Mouse (Mus musculus): ENCODE results near the gene Rtn4rl1. TPM values are rescaled to one million over a fixed set of nuclear protein-coding genes. Genes with fewer than 3 reads are reported as not detected.

Gene Rtn4rl1
- polyA plus RNA-seq, 1 experiment from 2014 or later: 2.0 TPM

DNA sequence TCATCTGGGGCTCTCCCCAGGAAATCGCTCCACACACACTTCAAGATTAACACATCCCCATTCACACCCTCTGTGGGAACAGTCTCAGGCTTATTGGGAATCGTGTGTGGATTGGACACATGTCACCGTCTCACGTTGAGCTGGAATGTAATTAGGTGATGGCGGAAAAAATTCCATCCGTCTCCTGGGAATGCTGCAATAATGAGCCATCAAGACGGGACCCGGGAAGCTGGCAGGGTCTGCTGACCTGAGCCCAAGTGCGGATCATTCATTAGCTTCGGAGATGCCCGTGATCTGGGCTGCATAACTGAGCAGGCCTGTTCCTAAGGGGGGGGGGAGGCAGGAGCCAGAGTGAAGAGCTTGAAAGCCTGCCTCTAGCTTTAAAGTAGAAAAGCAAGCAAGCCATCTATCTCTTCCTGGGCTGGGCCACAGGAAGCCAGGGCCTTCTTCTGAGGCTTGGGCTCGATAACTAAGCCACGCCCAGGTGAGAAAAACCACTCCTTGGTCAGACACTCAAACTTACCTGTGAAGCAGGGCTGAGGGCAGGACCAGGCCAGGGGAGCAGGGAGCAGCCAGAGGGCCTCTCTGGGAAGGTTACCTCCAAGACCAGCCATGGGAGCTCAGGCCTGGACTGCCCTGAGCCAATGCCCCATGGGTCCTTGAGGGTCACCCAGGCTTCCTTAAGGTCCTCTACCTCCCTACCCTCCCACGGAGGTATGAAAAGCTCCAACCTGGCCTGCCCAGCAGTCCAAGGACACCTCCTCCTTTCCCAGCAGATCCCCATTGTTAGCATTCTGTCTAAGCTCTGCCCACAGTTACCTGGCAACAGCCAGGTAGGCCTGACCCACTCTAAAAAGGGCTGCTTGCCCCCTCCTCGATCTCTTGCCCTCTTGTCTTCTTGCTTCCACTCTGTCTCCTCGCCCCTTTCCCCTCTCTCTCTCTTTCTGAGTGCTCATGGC lies 52.1 kb downstream of the Rtn4rl1 start:
- no peak overlapping the region for H3K27ac ChIP-seq (ENCODE audit: low read depth)
- H3K27me3 ChIP-seq (ENCODE audit: insufficient read depth, low read length): no peaks in the 10 kb centered on the region
- H3K4me2 ChIP-seq (ENCODE audit: low read depth, low read length): no peak overlapping the region
- DNase-seq (no peak), ATAC-seq (no peak)
- no peak overlapping the region for H3K9ac ChIP-seq (replicated peaks)
- H3K36me3 ChIP-seq (replicated peaks; ENCODE audit: insufficient read depth, low read length): no peaks in the 10 kb centered on the region
- TF ChIP-seq CTCF (IDR thresholded peaks at IDR 0.05; ENCODE audit: low read depth) (no peak), EP300 (IDR thresholded peaks at IDR 0.05; ENCODE audit: low read depth) (no peak)
- whole genome bisulfite sequencing (ENCODE audit: insufficient replicate concordance): 65% methylated on average over 16 of the region's 16 CpGs
- H3K9me3 ChIP-seq (ENCODE audit: low read length): no peaks in the 10 kb centered on the region
- H3K4me3 ChIP-seq (ENCODE audit: low read depth, low read length): no peak overlapping the region
- peaks cover 11% of the 10 kb centered on the region for H3K4me1 ChIP-seq (ENCODE audit: insufficient read depth)

DNA sequence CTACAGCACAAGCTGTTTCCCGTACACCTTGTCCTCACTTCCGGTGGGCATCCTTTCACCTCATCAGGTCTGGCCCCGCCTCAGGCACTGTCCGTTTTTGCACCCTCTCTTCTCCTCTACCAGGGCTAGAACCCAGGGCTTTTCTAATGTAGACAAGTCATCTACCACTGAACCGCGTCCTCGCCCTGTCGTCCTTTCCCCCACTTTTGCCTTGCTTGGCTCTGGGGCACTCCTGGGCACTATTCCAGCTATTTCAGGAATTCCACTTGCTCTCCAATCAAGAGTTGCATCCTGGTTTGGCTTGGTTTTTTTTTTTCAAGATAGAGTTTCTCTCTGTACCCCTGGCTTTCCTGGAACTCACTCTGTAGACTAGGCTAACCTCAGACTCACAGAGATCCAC lies 53.0 kb downstream of the Rtn4rl1 start:
- TF ChIP-seq CTCF (IDR thresholded peaks at IDR 0.05; ENCODE audit: low read depth): no peak
- TF ChIP-seq EP300 (IDR thresholded peaks at IDR 0.05; ENCODE audit: low read depth): no peak
- Histone ChIP-seq H3K27me3 (ENCODE audit: insufficient read depth, low read length) (no peaks in the 10 kb centered on the region), H3K4me2 (ENCODE audit: low read depth, low read length) (no peak overlapping the region), H3K9ac (replicated peaks) (no peak overlapping the region), H3K36me3 (replicated peaks; ENCODE audit: insufficient read depth, low read length) (no peaks in the 10 kb centered on the region), H3K4me3 (ENCODE audit: low read depth, low read length) (no peak overlapping the region), H3K4me1 (ENCODE audit: insufficient read depth) (peaks cover 11% of the 10 kb centered on the region), H3K9me3 (ENCODE audit: low read length) (no peaks in the 10 kb centered on the region), H3K27ac (ENCODE audit: low read depth) (no peak overlapping the region)
- DNase-seq (no peak), ATAC-seq (no peak)
- WGBS (ENCODE audit: insufficient replicate concordance): 78% methylated on average over 8 of the region's 8 CpGs

DNA sequence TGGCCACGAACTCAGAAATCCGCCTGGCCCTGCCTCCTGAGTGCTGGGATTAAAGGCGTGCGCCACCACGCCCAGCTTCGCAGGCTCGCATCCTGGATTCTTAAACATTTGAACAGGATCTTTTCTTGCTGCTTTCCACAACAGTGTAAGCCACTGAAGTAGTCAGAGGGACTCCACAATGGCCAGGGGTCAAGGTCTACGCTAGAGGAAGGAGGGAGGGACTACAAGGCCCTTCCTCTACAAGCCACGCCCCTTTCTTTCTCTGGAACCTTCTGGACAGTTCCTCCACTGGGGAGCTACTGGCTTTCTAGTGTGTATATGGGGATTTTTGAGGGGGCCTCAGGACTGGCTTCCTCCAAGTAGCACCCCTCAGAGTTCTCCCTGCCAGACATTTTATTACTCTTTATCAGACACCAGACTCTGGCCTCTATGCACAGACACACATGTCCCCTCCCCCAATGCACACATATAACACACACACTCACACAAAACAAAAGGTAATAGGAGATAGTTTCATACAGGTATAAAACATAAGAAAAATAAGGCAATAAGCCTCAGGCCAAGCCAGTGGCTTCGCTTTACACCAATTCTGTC lies 53.7 kb downstream of the Rtn4rl1 start:
- DNase-seq (no peak), ATAC-seq (no peak)
- Histone ChIP-seq H3K4me3 (ENCODE audit: low read depth, low read length) (no peak overlapping the region), H3K4me2 (ENCODE audit: low read depth, low read length) (no peak overlapping the region), H3K9ac (replicated peaks) (no peak overlapping the region), H3K36me3 (replicated peaks; ENCODE audit: insufficient read depth, low read length) (no peaks in the 10 kb centered on the region), H3K27ac (ENCODE audit: low read depth) (no peak overlapping the region), H3K27me3 (ENCODE audit: insufficient read depth, low read length) (no peaks in the 10 kb centered on the region), H3K4me1 (ENCODE audit: insufficient read depth) (peaks cover 11% of the 10 kb centered on the region), H3K9me3 (ENCODE audit: low read length) (no peaks in the 10 kb centered on the region)
- TF ChIP-seq EP300 (IDR thresholded peaks at IDR 0.05; ENCODE audit: low read depth): no peak
- TF ChIP-seq CTCF (IDR thresholded peaks at IDR 0.05; ENCODE audit: low read depth): no peak
- 84% methylated on average over 10 of the region's 10 CpGs for WGBS (ENCODE audit: insufficient replicate concordance)

DNA sequence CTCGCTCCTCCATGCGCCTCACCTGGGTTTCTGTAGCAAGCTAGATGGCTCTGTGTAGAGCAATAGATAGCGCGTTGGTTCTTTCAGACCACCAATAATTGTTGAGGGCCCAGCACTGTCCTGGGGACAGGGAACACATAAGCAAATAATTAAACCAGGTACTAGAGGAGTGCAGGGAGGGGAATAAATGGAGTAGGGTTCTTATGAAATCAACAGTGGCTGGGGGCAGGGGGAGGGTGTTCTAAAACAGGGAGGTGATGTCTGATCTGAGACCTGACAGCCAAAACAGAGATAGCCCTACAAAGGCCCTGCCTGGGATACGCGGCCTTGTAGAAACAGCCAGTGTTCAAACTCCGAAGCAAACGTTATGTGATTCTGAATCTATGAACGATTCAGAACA lies 56.0 kb downstream of the Rtn4rl1 start:
- ATAC-seq: peak; percentile 62
- Histone ChIP-seq H3K4me2 (ENCODE audit: low read depth, low read length) (no peak overlapping the region), H3K27ac (ENCODE audit: low read depth) (no peak overlapping the region), H3K27me3 (ENCODE audit: insufficient read depth, low read length) (no peaks in the 10 kb centered on the region), H3K36me3 (replicated peaks; ENCODE audit: insufficient read depth, low read length) (no peaks in the 10 kb centered on the region), H3K9me3 (ENCODE audit: low read length) (no peaks in the 10 kb centered on the region), H3K4me3 (ENCODE audit: low read depth, low read length) (no peak overlapping the region), H3K9ac (replicated peaks) (no peak overlapping the region), H3K4me1 (ENCODE audit: insufficient read depth) (peaks cover 15% of the 10 kb centered on the region)
- 69% methylated on average over 9 of the region's 9 CpGs for WGBS (ENCODE audit: insufficient replicate concordance)
- no peak for DNase-seq
- no peak for TF ChIP-seq CTCF (IDR thresholded peaks at IDR 0.05; ENCODE audit: low read depth)
- TF ChIP-seq EP300 (IDR thresholded peaks at IDR 0.05; ENCODE audit: low read depth): no peak

DNA sequence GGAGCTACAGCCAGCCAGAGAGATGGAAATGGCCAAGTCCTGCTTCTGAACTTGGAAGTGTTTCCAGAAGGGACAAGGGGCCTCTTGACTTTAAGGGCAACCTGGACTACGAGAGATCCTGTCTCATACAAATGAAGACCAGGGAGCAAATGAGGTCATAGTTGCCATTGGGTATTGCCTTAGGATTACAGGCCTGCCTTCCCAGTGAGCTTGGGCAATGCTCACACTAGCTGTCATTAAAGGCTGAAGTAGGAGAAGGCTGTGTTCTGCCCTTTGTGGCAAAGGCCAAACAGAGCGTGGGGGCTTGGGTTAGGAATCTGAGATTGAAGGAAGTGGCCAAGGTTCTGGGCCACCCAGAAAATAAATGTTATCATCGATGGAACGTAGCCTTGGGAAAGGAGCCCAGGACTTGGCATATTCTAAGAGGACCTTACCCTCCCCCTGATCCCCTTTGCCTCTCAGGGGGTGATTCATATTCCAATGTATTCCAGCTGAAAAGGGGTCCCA lies 57.5 kb downstream of the Rtn4rl1 start:
- Histone ChIP-seq H3K36me3 (replicated peaks; ENCODE audit: insufficient read depth, low read length) (no peaks in the 10 kb centered on the region), H3K4me3 (ENCODE audit: low read depth, low read length) (no peak overlapping the region), H3K4me2 (ENCODE audit: low read depth, low read length) (no peak overlapping the region), H3K4me1 (ENCODE audit: insufficient read depth) (peaks cover 16% of the 10 kb centered on the region), H3K9ac (replicated peaks) (no peak overlapping the region), H3K27me3 (ENCODE audit: insufficient read depth, low read length) (no peaks in the 10 kb centered on the region), H3K27ac (ENCODE audit: low read depth) (no peak overlapping the region), H3K9me3 (ENCODE audit: low read length) (no peaks in the 10 kb centered on the region)
- TF ChIP-seq CTCF (IDR thresholded peaks at IDR 0.05; ENCODE audit: low read depth): no peak
- no peak for TF ChIP-seq EP300 (IDR thresholded peaks at IDR 0.05; ENCODE audit: low read depth)
- WGBS (ENCODE audit: insufficient replicate concordance): 69% methylated on average over 4 of the region's 4 CpGs
- DNase-seq: no peak
- no peak for ATAC-seq

DNA sequence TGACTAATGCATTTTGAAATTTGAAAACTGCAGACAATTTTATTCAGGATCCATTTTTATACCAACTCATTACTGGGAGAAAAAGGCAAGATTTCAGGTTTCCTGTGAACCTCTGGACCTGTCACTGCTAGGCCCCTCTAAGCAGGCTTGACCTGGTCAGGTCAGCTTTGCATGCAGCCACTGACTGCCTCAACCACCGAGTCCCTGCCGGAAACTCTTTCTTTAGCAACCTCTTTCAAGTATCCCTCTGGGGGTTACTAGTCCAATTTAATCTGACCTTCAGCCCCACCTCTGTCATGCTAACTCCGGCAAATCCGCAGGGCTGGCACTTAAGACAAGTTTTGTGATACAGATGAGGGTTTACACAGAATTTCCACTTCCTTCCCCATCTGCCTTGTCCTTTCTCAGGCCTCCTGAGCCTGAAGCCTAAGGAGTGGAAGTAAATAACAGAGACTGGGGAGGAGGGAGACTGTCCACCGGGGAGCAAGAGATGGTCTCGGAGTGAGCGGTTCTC lies 58.0 kb downstream of the Rtn4rl1 start:
- Histone ChIP-seq H3K9ac (replicated peaks) (no peak overlapping the region), H3K36me3 (replicated peaks; ENCODE audit: insufficient read depth, low read length) (no peaks in the 10 kb centered on the region), H3K27ac (ENCODE audit: low read depth) (no peak overlapping the region), H3K4me2 (ENCODE audit: low read depth, low read length) (no peak overlapping the region), H3K4me1 (ENCODE audit: insufficient read depth) (peaks cover 15% of the 10 kb centered on the region), H3K27me3 (ENCODE audit: insufficient read depth, low read length) (no peaks in the 10 kb centered on the region), H3K9me3 (ENCODE audit: low read length) (no peaks in the 10 kb centered on the region), H3K4me3 (ENCODE audit: low read depth, low read length) (no peak overlapping the region)
- TF ChIP-seq CTCF (IDR thresholded peaks at IDR 0.05; ENCODE audit: low read depth) (no peak), EP300 (IDR thresholded peaks at IDR 0.05; ENCODE audit: low read depth) (no peak)
- WGBS (ENCODE audit: insufficient replicate concordance): 60% methylated on average over 7 of the region's 7 CpGs
- ATAC-seq (no peak), DNase-seq (no peak)

Measured in liver, postnatal 0 days (tissue).